Mouse (Mus musculus) retina, adult 2 months (tissue): ENCODE measurements around the gene Trim9.

ENCODE experiments used
- DNase-seq: peaks from one replicate; pipeline ENCODE4 v3.0.0-alpha.2; 2012; ENCODE audit warnings: low read depth, low spot score

Gene Trim9

GRCm38 (mm10) chr12:70326393-70326792 is 21.0 kb downstream of the Trim9 start:
- no peak for DNase-seq

- no peak for DNase-seq
Measured at GRCm38 (mm10) chr12:70325826-70326225, 21.6 kb downstream of the Trim9 start.

DNA sequence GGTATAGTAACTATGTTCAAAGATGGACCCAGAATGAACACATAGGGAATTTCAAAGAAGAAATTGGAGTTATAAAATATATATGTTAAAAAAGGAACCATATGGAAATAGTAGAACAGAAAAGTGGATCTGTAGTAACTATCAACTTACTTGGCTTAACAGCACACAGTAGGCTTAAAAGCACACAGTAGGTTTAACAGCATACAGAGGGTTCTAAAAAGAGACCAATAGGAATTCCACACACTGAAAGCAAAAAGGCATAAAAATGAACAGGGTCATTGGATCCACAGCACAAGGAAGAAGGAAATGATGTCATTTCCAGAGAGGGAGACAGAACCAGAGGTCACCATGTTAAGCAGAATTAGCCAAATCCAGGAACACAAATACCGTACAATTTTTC is 24.6 kb downstream of the Trim9 start:
- no peak for DNase-seq

- DNase-seq = no peak
Measured at GRCm38 (mm10) chr12:70316147-70316546, 31.3 kb downstream of the Trim9 start.

GRCm38 (mm10) chr12:70307881-70308280 is 39.5 kb downstream of the Trim9 start:
- no peak for DNase-seq

DNA sequence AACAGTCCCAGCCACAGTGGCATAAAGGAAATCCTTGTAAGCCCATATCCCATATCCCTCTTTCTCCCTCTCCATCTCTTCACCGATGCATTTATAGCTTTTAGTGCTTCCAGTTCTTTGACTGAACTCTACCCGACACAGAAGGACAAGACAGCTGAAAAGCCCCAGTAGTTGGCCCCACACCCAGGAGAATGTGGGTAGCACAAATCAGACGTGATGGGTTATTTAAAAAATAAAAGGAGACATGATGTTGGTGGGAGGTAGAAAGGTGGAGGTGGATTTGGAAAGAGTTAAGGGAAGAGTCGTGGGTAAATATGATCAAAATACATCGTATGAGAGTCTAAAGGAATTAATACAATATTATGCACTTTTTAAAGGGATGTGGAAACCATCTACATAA is 40.4 kb downstream of the Trim9 start:
- DNase-seq = no peak

DNA sequence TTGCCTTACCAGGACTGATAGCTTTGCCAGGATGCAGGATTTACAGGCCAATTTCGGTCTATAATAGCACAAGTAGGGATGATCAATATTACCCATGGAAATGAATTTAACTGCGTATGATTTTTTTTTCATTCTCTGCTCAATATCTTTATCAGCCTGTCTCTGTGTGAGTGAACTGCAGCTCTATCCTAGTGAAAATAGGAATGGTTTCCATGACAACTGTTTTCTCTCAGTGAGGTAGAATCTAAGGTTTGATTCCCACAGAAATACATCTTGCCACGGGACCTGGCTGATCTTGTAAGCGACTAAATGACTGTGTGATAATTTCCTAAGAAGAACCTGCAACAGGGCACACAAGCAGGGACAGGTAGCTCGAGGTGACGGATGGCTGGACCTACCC is 43.4 kb downstream of the Trim9 start:
- no peak for DNase-seq

DNA sequence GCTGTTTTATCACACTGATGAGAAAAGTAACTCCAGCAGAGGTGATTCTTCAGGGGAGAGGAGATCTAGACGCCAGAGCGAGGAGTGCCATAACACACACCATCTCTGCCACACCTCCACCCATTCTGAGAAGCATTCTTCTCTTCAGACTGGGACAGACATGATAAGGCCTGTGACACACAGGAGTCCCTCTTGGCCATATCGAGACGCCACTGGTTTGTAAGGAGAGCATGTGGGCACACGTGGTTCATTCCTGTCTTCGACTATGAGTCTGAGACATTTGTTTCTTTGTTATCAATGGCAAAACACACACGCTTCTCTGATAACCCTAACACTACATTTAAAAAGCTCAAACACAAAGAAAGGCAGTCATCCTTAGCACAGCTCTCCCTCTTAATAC is 43.9 kb downstream of the Trim9 start:
- DNase-seq = no peak

DNA sequence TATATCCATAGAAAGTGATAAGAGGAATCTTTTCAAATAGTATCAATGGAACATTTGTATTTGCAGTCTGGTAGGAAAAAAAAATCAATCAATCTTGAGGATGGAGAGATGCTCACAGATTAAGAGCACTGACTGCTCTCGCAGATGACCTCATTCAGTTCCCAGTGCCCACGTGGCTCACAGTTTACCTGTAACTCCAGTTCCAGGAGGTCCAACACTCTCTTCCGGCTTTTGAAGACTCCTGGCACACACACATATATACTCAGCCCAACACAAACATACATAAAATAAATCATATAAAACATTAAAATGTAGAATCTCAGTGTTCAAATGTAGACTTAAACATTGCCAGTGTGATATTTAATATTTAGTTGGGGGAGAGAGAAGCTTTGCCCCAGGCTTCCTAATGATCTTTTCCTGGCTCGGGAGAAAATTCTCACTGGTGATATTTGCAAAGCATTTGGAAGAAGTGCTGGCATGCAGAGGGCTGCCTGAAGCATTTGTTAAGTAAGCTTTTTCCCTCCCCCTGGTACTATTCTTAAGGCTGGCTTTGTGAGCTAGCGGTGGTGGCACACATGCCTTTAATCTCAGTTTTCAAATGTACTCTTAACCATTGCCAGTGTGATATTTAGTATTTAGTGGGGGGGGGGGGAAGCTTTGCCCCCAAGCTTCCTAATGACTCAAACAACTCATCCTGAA is 45.2 kb downstream of the Trim9 start:
- no peak for DNase-seq

GRCm38 (mm10) chr12:70293927-70294684 is 53.3 kb downstream of the Trim9 start:
- no peak for DNase-seq

DNA sequence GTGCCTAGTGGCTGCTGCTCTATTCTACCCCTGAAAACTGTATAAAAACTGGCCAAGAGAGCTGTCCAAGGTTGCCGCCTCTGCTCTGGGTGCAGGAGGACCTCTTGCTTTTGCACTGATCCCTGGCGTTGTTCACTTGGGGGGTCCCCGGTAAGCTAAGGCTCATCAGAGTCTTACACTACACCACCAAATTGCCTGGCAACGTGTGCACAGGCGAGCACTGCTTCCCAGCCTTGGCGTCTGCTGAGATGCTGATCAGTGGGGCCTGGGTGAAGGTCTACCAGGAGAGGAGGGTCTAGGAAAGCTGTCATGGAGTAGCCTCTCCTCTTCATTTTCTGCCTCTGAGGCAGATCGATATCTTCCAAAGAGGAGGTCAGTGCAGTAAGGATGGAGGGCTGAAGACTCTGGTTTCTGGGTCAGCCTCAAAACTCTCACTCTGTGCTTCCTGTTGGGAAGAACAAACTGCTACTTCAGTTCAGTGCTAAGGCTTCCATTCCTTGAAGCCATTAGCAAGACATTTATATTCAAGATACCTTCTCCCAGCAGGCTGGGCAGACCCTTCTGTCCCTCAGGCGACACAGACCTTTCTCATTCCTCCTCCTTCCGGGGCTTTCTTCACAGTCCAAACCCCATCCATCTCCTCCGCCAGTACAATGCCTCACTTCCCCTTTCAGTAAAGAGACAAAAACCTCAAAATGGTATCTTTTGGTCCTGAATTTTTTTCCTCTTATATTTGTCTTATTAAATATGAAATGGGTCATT is 54.1 kb downstream of the Trim9 start:
- DNase-seq = no peak

DNA sequence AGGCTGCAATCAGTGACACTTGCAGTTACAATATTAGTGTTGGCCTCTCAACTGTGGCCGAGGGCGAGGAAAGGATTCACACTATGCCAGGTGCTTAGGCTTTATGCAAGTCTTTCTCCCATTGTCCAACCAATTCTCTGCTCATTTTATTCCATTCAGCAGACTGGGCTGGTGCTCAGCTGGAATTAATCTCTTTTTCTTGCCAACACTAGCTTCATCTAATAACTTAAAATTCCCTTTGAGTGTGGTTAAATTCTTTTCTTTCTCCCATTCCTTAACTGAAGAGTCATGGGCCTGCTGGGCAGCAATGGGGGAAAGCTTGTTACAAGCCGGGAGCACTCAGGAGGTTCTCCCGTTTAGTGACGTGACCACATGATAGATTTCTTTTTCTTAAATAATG is 61.9 kb downstream of the Trim9 start:
- DNase-seq = no peak

GRCm38 (mm10) chr12:70284979-70285378 is 62.4 kb downstream of the Trim9 start:
- no peak for DNase-seq

DNA sequence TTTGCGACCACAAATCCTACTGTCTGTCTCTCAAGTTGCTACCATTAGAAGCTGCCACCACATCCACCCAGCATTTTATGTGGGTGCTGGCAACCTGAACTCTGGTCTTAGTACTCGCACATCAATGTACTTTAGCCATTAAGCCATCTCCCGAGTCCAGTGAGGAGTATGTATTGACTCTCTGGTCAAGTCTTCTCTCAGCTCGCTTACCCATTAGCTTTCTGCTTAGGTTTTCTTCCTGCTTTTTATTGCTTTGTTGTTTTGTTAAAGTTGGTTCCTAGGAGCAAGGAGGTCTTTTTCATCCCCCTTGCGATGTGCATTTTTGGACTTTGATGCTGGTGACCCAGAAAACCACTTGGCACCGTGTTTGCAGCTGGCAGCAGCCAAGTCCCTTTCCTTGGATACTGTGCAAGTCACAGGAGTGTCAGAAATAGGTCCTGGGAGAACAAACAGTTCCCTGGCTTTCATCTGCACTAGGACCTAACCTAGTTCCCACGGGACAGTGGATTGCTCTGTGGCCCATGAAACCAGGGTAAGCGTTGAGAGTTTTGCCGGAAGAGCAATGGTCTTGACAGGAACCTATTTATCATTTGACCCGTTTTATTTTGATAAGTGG is 64.2 kb downstream of the Trim9 start:
- peak; percentile 23 for DNase-seq

DNA sequence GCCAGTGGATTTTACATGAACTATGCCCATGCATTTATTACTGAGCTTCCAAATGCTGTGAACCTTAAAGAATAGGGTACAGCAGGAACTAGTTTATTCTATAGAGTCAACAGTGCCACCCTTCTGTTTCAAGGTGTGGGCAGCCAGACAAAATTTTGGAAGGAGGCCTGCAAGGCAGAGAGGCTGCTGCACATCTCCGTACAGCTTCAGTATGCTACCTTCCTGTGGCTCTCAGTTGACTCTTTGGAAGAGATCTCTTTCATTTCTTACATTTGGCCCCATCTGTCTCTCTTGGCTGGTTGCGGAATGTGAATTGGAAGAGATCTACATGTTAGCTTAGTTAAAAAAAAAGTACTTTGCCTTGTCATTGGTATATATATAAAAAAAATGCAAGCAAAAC is 66.5 kb downstream of the Trim9 start:
- no peak for DNase-seq

DNA sequence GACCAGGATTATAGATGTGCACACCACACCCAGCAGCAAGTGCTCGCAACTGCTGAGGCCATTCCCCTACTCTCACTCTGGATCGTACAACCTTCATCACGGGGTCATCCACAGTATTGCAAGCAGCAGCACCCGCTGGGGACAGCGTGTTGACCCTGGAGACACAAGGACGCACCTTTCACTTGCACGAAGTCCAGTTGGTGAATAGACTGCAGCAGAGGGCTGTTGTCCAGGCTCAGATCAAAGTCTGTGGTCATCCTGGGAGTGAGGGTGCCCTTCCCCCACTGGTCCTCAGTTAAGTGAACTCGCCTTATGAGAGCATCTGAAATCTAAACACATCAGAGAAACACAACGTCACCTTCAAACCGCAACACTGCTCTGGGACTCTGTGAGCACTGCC is 67.0 kb downstream of the Trim9 start:
- no peak for DNase-seq

GRCm38 (mm10) chr12:70277071-70277939 is 70.1 kb downstream of the Trim9 start:
- DNase-seq = no peak

- no peak for DNase-seq
Measured at GRCm38 (mm10) chr12:70269724-70270123, 77.7 kb downstream of the Trim9 start.

DNA sequence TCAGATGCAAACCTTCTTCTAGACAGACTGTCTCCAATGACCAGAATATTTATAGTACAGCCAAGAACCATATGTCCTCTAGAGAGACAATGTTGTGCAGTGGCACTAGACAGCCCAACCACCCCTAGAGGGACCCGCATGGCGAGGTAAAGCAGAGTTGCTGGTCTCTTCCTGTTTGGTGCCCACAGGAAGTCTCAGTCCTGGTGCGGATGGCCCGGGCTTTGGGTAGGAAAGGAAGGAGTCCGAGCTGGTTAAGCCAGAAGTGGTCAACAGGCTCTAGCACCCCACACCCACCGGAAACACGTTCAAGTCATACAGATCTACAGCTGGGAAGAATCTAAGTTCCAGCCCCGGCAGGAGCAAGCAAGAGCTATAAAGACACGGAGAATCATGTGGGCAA is 80.1 kb downstream of the Trim9 start:
- DNase-seq = no peak

- no peak for DNase-seq
Measured at GRCm38 (mm10) chr12:70266494-70266931, 80.9 kb downstream of the Trim9 start.

DNA sequence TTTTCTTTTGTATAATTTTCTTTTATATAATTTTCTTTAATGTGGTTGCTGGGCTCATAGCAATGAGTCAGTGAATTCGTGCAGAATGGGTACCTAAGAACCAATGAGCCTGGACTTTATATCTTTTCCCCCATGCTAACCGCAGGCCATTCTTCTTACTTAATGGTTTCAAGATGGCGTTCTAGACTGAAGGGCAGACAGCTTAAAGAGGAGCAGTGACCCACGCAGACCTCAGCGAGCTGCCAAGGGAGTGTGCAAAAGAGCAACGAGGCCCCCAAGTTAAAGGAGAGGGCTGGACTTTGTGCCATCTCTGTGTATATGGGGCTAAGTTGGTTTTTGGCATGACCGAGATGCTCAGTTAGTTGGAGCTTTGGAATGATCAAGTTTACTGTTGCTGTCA is 83.7 kb downstream of the Trim9 start:
- no peak for DNase-seq
